Mouse (Mus musculus) monocyte, adult 5-6 weeks (primary cell): Measurements from ENCODE around the gene Hoxb2. TPM values are rescaled to one million over a fixed set of nuclear protein-coding genes. Genes with fewer than 3 reads are reported as not detected.

Experiments used
- ATAC-seq: fragments of 153-309, 156-312 bp; replicated peaks from 2 replicates; pipeline ENCODE4 v1.8.0; 2017; ENCODE audit warnings: mild to moderate bottlenecking; ENCODE audit not compliant: low TSS enrichment, insufficient number of reproducible peaks, severe bottlenecking, poor library complexity, low FRiP score
- total RNA-seq: library from RNA; stranded (forward); fragments of 200-1000, 200-491, 200-594 nt; gene quantifications from 3 replicates; pipeline ENCODE4 v1.2.3, GENCODE M21; 2017

The Hoxb2 gene
- total RNA-seq, 1 experiment from 2014 or later = not detected

- ATAC-seq = no peak
These were observed 3.3 kb upstream of the Hoxb2 start for GRCm38 (mm10) chr11:96346916-96347520.

GRCm38 (mm10) chr11:96347717-96348116 lies 2.6 kb upstream of the Hoxb2 start:
- no peak for ATAC-seq

GRCm38 (mm10) chr11:96348141-96348928 lies 2.0 kb upstream of the Hoxb2 start:
- ATAC-seq = no peak

GRCm38 (mm10) chr11:96348988-96349387 lies 1.3 kb upstream of the Hoxb2 start:
- ATAC-seq = no peak

- no peak for ATAC-seq
These were observed 609 bp upstream of the Hoxb2 start for GRCm38 (mm10) chr11:96349491-96350340.

- ATAC-seq = no peak
These were observed 466 bp downstream of the Hoxb2 start for GRCm38 (mm10) chr11:96350791-96351190.

- no peak for ATAC-seq
These were observed 987 bp downstream of the Hoxb2 start for GRCm38 (mm10) chr11:96351312-96351711.

- no peak for ATAC-seq
These were observed 1.5 kb downstream of the Hoxb2 start for GRCm38 (mm10) chr11:96351831-96352230.

GRCm38 (mm10) chr11:96352691-96353521 lies 2.6 kb downstream of the Hoxb2 start:
- ATAC-seq = no peak

GRCm38 (mm10) chr11:96353522-96353841 lies 3.2 kb downstream of the Hoxb2 start:
- no peak for ATAC-seq

GRCm38 (mm10) chr11:96353939-96354338 lies 3.6 kb downstream of the Hoxb2 start:
- no peak for ATAC-seq

GRCm38 (mm10) chr11:96354376-96354775 lies 4.1 kb downstream of the Hoxb2 start:
- ATAC-seq = no peak

- no peak for ATAC-seq
These were observed 4.5 kb downstream of the Hoxb2 start for GRCm38 (mm10) chr11:96354801-96355311.

- ATAC-seq = no peak
These were observed 13.5 kb downstream of the Hoxb2 start for GRCm38 (mm10) chr11:96363807-96364206.

GRCm38 (mm10) chr11:96365441-96366091 lies 15.2 kb downstream of the Hoxb2 start, which contains the start of gene Hoxb1:
Hoxb1 (plus strand) TSS chr11:96365752.
- no peak for ATAC-seq

- ATAC-seq = no peak
These were observed 16.0 kb downstream of the Hoxb2 start for GRCm38 (mm10) chr11:96366092-96367041.

GRCm38 (mm10) chr11:96367141-96367540 lies 16.8 kb downstream of the Hoxb2 start:
- no peak for ATAC-seq
